In the genomic region with DNA sequence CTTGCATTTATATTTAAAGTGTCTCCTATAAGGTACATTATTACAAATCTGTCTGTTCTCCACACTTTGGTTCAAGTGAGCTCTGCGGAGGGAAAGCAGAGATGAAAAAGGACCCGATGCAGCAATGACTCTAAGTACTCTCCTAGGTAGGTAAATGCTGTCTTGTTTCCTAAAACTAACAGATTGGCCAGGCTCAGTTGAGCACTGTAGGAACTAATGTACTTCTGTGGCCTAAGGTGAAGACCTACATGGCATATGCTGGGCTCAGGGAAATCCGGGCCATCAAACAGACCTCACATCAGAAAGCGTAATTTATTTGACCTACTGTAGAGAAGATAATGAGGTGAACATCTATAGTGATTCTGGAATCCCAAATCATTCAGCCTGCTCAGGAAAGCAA, we compare ENCODE assay signal across 17 mouse cellular contexts.
"Had no signal": no experiment of that assay in that cellular context is flagged by ENCODE, and none has a peak within 500 bp of the region (broad histone marks: within the 10 kb centered on the region; RNA-seq: fewer than 3 reads in every experiment).

No protein-coding gene starts in this region.

- ATAC-seq: hindbrain, postnatal 0 days; inflammation-experienced regulatory T-cells, adult 6 months; intestine, embryonic 15.5 days; intestine, embryonic 16.5 days; intestine, postnatal 0 days had no signal

- H3K27me3 ChIP-seq: heart, embryonic 12.5 days; heart, embryonic 13.5 days; heart, embryonic 15.5 days; hindbrain, embryonic 12.5 days; hindbrain, embryonic 15.5 days; intestine, embryonic 15.5 days; kidney, embryonic 15.5 days had no signal

- H3K9me3 ChIP-seq: heart, embryonic 10.5 days; heart, embryonic 12.5 days; heart, embryonic 13.5 days; heart, embryonic 15.5 days; hindbrain, embryonic 10.5 days; hindbrain, embryonic 12.5 days; hindbrain, embryonic 15.5 days; intestine, embryonic 15.5 days; kidney, embryonic 15.5 days had no signal

- H3K4me3 ChIP-seq: heart, embryonic 10.5 days; heart, embryonic 12.5 days; heart, embryonic 13.5 days; heart, embryonic 15.5 days; hindbrain, embryonic 10.5 days; hindbrain, embryonic 12.5 days; hindbrain, embryonic 15.5 days; intestine, embryonic 15.5 days; kidney, embryonic 15.5 days; layer of hippocampus, adult 2 months had no signal

- H3K36me3 ChIP-seq: heart, embryonic 10.5 days; heart, embryonic 12.5 days; heart, embryonic 13.5 days; heart, embryonic 15.5 days; hindbrain, embryonic 10.5 days; hindbrain, embryonic 12.5 days; hindbrain, embryonic 15.5 days; intestine, embryonic 15.5 days; kidney, embryonic 15.5 days had no signal

- H3K27ac ChIP-seq: heart, embryonic 10.5 days; heart, embryonic 13.5 days; heart, embryonic 15.5 days; hindbrain, embryonic 10.5 days; hindbrain, embryonic 12.5 days; hindbrain, embryonic 14.5 days; hindbrain, embryonic 15.5 days; hindbrain, postnatal 0 days; intestine, embryonic 15.5 days; kidney, embryonic 15.5 days; kidney, postnatal 0 days; layer of hippocampus, adult 2 months had no signal

- H3K9ac ChIP-seq: heart, embryonic 12.5 days; heart, embryonic 13.5 days; heart, embryonic 15.5 days; hindbrain, embryonic 12.5 days; hindbrain, embryonic 14.5 days; hindbrain, embryonic 15.5 days; intestine, embryonic 15.5 days; kidney, embryonic 15.5 days had no signal

- H3K4me1 ChIP-seq: heart, embryonic 10.5 days; heart, embryonic 12.5 days; heart, embryonic 13.5 days; heart, embryonic 15.5 days; hindbrain, embryonic 10.5 days; hindbrain, embryonic 12.5 days; hindbrain, embryonic 15.5 days; intestine, embryonic 15.5 days; kidney, embryonic 15.5 days had no signal

- H3K4me2 ChIP-seq: heart, embryonic 11.5 days; heart, embryonic 12.5 days; heart, embryonic 13.5 days; heart, embryonic 15.5 days; hindbrain, embryonic 12.5 days; hindbrain, embryonic 14.5 days; hindbrain, embryonic 15.5 days; intestine, embryonic 15.5 days; kidney, embryonic 15.5 days had no signal
